Mouse (Mus musculus) CD8-positive naive resting alpha-beta T cell, adult 2 months (primary cell): ENCODE data around the gene Flnb.

Experiments used
- DNase-seq, 2 experiments: peaks; one replicate each; pipeline ENCODE4 v3.0.0; 2022; ENCODE audit warnings: low read depth in 2 of 2, low spot score in 2 of 2

Flnb gene

GRCm38 (mm10) chr14:7826151-7826937, 8.6 kb downstream of the Flnb start:
- DNase-seq, result no peak

- no peak for DNase-seq
These were observed 11.4 kb downstream of the Flnb start for GRCm38 (mm10) chr14:7829181-7829580.

GRCm38 (mm10) chr14:7831770-7832439, 14.1 kb downstream of the Flnb start:
- DNase-seq, result no peak

GRCm38 (mm10) chr14:7832440-7832783, 14.7 kb downstream of the Flnb start:
- no peak for DNase-seq

GRCm38 (mm10) chr14:7833458-7833857, 15.7 kb downstream of the Flnb start:
- DNase-seq, result no peak

- DNase-seq, result no peak
These were observed 20.9 kb downstream of the Flnb start for GRCm38 (mm10) chr14:7838564-7839089.

GRCm38 (mm10) chr14:7839950-7840514, 22.3 kb downstream of the Flnb start:
- DNase-seq, result no peak

GRCm38 (mm10) chr14:7842631-7843332, 25.0 kb downstream of the Flnb start:
- DNase-seq, result no peak

- DNase-seq, result no peak
These were observed 28.9 kb downstream of the Flnb start for GRCm38 (mm10) chr14:7846696-7847095.

- DNase-seq, result no peak
These were observed 30.0 kb downstream of the Flnb start for GRCm38 (mm10) chr14:7847746-7848232.

GRCm38 (mm10) chr14:7850913-7851312, 33.2 kb downstream of the Flnb start:
- DNase-seq, result no peak

- no peak for DNase-seq
These were observed 33.8 kb downstream of the Flnb start for GRCm38 (mm10) chr14:7851543-7852065.

GRCm38 (mm10) chr14:7853691-7854090, 35.9 kb downstream of the Flnb start:
- no peak for DNase-seq

- no peak for DNase-seq
These were observed 36.6 kb downstream of the Flnb start for GRCm38 (mm10) chr14:7854366-7854765.

GRCm38 (mm10) chr14:7855101-7855500, 37.3 kb downstream of the Flnb start:
- DNase-seq, result no peak

- DNase-seq, result no peak
These were observed 37.7 kb downstream of the Flnb start for GRCm38 (mm10) chr14:7855501-7855900.

- DNase-seq, result no peak
These were observed 38.6 kb downstream of the Flnb start for GRCm38 (mm10) chr14:7856348-7856747.

GRCm38 (mm10) chr14:7857835-7858234, 40.1 kb downstream of the Flnb start:
- DNase-seq, result no peak

- no peak for DNase-seq
These were observed 40.7 kb downstream of the Flnb start for GRCm38 (mm10) chr14:7858430-7858829.

- DNase-seq, result no peak
These were observed 42.9 kb downstream of the Flnb start for GRCm38 (mm10) chr14:7860525-7861154.

- no peak for DNase-seq
These were observed 43.5 kb downstream of the Flnb start for GRCm38 (mm10) chr14:7861275-7861674.
